Comparison of ENCODE assay signal across 19 mouse cellular contexts in the genomic region with DNA sequence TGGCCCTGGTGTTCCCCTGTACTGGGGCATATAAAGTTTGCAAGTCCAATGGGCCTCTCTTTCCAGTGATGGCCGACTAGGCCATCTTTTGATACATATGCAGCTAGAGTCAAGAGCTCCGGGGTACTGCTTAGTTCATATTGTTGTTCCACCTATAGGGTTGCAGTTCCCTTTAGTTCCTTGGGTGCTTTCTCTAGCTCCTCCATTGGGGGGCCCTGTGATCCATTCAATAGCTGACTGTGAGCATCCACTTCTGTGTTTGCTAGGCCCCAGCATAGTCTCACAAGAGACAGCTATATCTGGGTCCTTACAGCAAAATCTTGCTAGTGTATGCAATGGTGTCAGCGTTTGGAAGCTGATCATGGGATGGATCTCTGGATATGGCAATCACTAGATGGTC. TPM values are rescaled to one million over a fixed set of nuclear protein-coding genes. Genes with fewer than 3 reads are reported as not detected.
"Had no signal": no experiment of that assay in that cellular context is flagged by ENCODE, and none has a peak within 500 bp of the region (broad histone marks: within the 10 kb centered on the region; RNA-seq: fewer than 3 reads in every experiment).

No protein-coding gene starts in this region.

RNA-seq across cellular contexts. Expression of gene Gm13691, which starts 4.2 kb away (rescaled TPM):
- polyA plus RNA-seq: cortical plate, adult 2 months; embryonic facial prominence, embryonic 10.5 days; embryonic facial prominence, embryonic 11.5 days; embryonic facial prominence, embryonic 12.5 days; embryonic facial prominence, embryonic 13.5 days; embryonic facial prominence, embryonic 14.5 days; embryonic facial prominence, embryonic 15.5 days; forebrain, embryonic 10.5 days; forebrain, embryonic 11.5 days; forebrain, embryonic 12.5 days; forebrain, embryonic 13.5 days; forebrain, embryonic 14.5 days; forebrain, embryonic 15.5 days; forebrain, embryonic 16.5 days; forebrain, postnatal 0 days; frontal cortex, adult 2 months; gonadal fat pad, adult 2 months; heart, adult 2 months had no signal

RNA-seq across cellular contexts. Expression of gene Gm13697, which starts 10.0 kb away (rescaled TPM):
- polyA plus RNA-seq: cortical plate, adult 2 months; embryonic facial prominence, embryonic 10.5 days; embryonic facial prominence, embryonic 11.5 days; embryonic facial prominence, embryonic 12.5 days; embryonic facial prominence, embryonic 13.5 days; embryonic facial prominence, embryonic 14.5 days; embryonic facial prominence, embryonic 15.5 days; forebrain, embryonic 10.5 days; forebrain, embryonic 11.5 days; forebrain, embryonic 12.5 days; forebrain, embryonic 13.5 days; forebrain, embryonic 14.5 days; forebrain, embryonic 15.5 days; forebrain, embryonic 16.5 days; forebrain, postnatal 0 days; frontal cortex, adult 2 months; gonadal fat pad, adult 2 months; heart, adult 2 months had no signal

RNA-seq across cellular contexts. Expression of gene Gm13694, which starts 15.8 kb away (rescaled TPM):
- polyA plus RNA-seq: cortical plate, adult 2 months; embryonic facial prominence, embryonic 10.5 days; embryonic facial prominence, embryonic 11.5 days; embryonic facial prominence, embryonic 12.5 days; embryonic facial prominence, embryonic 13.5 days; embryonic facial prominence, embryonic 14.5 days; embryonic facial prominence, embryonic 15.5 days; forebrain, embryonic 10.5 days; forebrain, embryonic 11.5 days; forebrain, embryonic 12.5 days; forebrain, embryonic 13.5 days; forebrain, embryonic 14.5 days; forebrain, embryonic 15.5 days; forebrain, embryonic 16.5 days; forebrain, postnatal 0 days; frontal cortex, adult 2 months; gonadal fat pad, adult 2 months; heart, adult 2 months had no signal

RNA-seq across cellular contexts. Expression of gene Gm13696, which starts 21.6 kb away (rescaled TPM):
- polyA plus RNA-seq: cortical plate, adult 2 months; embryonic facial prominence, embryonic 10.5 days; embryonic facial prominence, embryonic 11.5 days; embryonic facial prominence, embryonic 12.5 days; embryonic facial prominence, embryonic 13.5 days; embryonic facial prominence, embryonic 14.5 days; embryonic facial prominence, embryonic 15.5 days; forebrain, embryonic 10.5 days; forebrain, embryonic 11.5 days; forebrain, embryonic 12.5 days; forebrain, embryonic 13.5 days; forebrain, embryonic 14.5 days; forebrain, embryonic 15.5 days; forebrain, embryonic 16.5 days; forebrain, postnatal 0 days; frontal cortex, adult 2 months; gonadal fat pad, adult 2 months; heart, adult 2 months had no signal

RNA-seq across cellular contexts. Expression of gene Gm13695, which starts 27.4 kb away (rescaled TPM):
- polyA plus RNA-seq: cortical plate, adult 2 months; embryonic facial prominence, embryonic 10.5 days; embryonic facial prominence, embryonic 11.5 days; embryonic facial prominence, embryonic 12.5 days; embryonic facial prominence, embryonic 13.5 days; embryonic facial prominence, embryonic 14.5 days; embryonic facial prominence, embryonic 15.5 days; erythroblast, embryonic 14.5 days; forebrain, embryonic 10.5 days; forebrain, embryonic 11.5 days; forebrain, embryonic 12.5 days; forebrain, embryonic 13.5 days; forebrain, embryonic 14.5 days; forebrain, embryonic 15.5 days; forebrain, embryonic 16.5 days; forebrain, postnatal 0 days; frontal cortex, adult 2 months; gonadal fat pad, adult 2 months; heart, adult 2 months had no signal
